Mouse (Mus musculus) forebrain, embryonic 11.5 days (tissue): ENCODE data around the gene Gm21994. TPM values are rescaled to one million over a fixed set of nuclear protein-coding genes. Genes with fewer than 3 reads are reported as not detected.

ENCODE experiments used
- polyA plus RNA-seq: library from polyadenylated mRNA; unstranded; fragments of >200 nt; fragmentation: Nextera tagmentation; extraction: Ambion mirVana; gene quantifications from 2 replicates; pipeline ENCODE4 v1.2.1, GENCODE M21; 2014

The Gm21994 gene
- polyA plus RNA-seq, 1 experiment from 2014 or later = 2.6 TPM

Other genes starting within 250 kb of the Gm21994 start
- 8.1 and 9.3 TPM in 2 replicates for gene Zfp120, start 118.9 kb downstream of the Gm21994 start, polyA plus RNA-seq
- gene Gm10770, start 75.9 kb downstream of the Gm21994 start, polyA plus RNA-seq = not detected in 2 replicates
- not detected in 2 replicates for gene Gm14139, start 73.8 kb downstream of the Gm21994 start, polyA plus RNA-seq
- 10.3 and 10.4 TPM in 2 replicates for gene Zfp937, start 37.5 kb downstream of the Gm21994 start, polyA plus RNA-seq
- not detected in 2 replicates for gene Gm14124, start 1.9 kb upstream of the Gm21994 start, polyA plus RNA-seq
- gene Gm10130, start 68.1 kb upstream of the Gm21994 start, polyA plus RNA-seq = 1.2 and 1.7 TPM in 2 replicates
- 9.4 and 11.7 TPM in 2 replicates for gene 3300002I08Rik, start 107.2 kb upstream of the Gm21994 start, polyA plus RNA-seq
- gene Zfp442, start 195.9 kb upstream of the Gm21994 start, polyA plus RNA-seq = 8.1 and 9.9 TPM in 2 replicates
- not detected in 2 replicates for gene Zfp345, start 229.5 kb upstream of the Gm21994 start, polyA plus RNA-seq